Mouse (Mus musculus): ENCODE measurements around the gene Acat2. TPM values are rescaled to one million over a fixed set of nuclear protein-coding genes. Genes with fewer than 3 reads are reported as not detected.
A peak's percentile ranks its signal among the peaks of the same experiment; 100 is the strongest.
"Not testable (repeated sequence)": the region's sequence is repeated elsewhere in the genome, so short reads cannot be mapped to it uniquely, and the experiment has no call there.

Acat2 gene
- 10 to 100 TPM; 44.2 to 44.4 TPM for total RNA-seq (2021)
- long read RNA-seq, experiment 1, transcript Acat2-201 (9 exons, 2,250 nt) = major isoform, 38 of 50 reads
- long read RNA-seq, experiment 1, transcript Acat2-203 (8 exons, 1,800 nt) = minor isoform, 7 of 50 reads
- long read RNA-seq, experiment 1, partial matches to known transcripts = 1 of 50 reads
- long read RNA-seq, experiment 1, other reads (novel, unspliced or antisense) = 4 of 50 reads
- long read RNA-seq, experiment 2, transcript Acat2-203 (8 exons, 1,800 nt) = minor isoform, 13 of 62 reads
- long read RNA-seq, experiment 2, transcript Acat2-201 (9 exons, 2,250 nt) = major isoform, 39 of 62 reads
- long read RNA-seq, experiment 2, partial matches to known transcripts = 7 of 62 reads
- long read RNA-seq, experiment 2, other reads (novel, unspliced or antisense) = 2 of 62 reads

GRCm38 (mm10) chr17:12960331-12960873 is at the start of gene Acat2:
Acat2 (minus strand) TSS chr17:12960747.
- H3K4me3 ChIP-seq = peak within 1 kb of the TSS; percentile 87
- peak; percentile 92 to 94 for DNase-seq (ENCODE audit: low spot score in 2 of 2)
- TF ChIP-seq CTCF (conservative IDR thresholded peaks at IDR 0.05) = no peak
- peak within 1 kb of the TSS; percentile 91 for H3K27ac ChIP-seq

GRCm38 (mm10) chr17:13009887-13010286 is 49.3 kb upstream of the Acat2 start:
- TF ChIP-seq CTCF (conservative IDR thresholded peaks at IDR 0.05) = peak; percentile 84
- peak; percentile 20 to 56 for DNase-seq (ENCODE audit: low spot score in 2 of 2)
- peak overlapping the region; percentile 97 for H3K4me3 ChIP-seq
- H3K27ac ChIP-seq = peak overlapping the region; percentile 12

DNA sequence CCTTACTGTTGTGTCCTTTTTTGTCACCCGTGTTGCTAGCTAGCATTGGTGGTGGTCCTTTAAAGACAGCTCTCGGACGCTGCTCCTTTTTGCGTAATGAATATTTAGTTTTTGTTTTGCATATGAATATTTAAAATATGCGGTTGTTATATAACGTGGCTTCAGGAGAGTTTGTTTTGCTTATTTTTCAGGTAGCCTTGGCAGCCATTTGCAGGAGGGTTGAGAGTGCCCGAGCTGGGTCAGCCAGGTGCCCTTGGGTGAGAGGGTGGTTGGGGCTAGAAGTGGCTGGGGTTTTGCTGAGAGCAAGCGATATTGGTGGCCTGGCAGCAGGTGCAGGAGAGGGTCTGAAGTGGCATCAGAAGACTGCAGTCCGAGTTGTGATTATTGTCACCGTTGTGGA is 48.0 kb upstream of the Acat2 start:
- TF ChIP-seq CTCF (conservative IDR thresholded peaks at IDR 0.05) = no peak
- H3K4me3 ChIP-seq = peak overlapping the region; percentile 97
- peak overlapping the region; percentile 93 for H3K27ac ChIP-seq
- peak in 1 of 2 experiments; percentile 27 for DNase-seq (ENCODE audit: low spot score in 2 of 2)

- Histone ChIP-seq H3K27ac (peak overlapping the region; percentile 93), H3K4me3 (peak overlapping the region; percentile 97)
- TF ChIP-seq CTCF (conservative IDR thresholded peaks at IDR 0.05) = peak; percentile 35
- peak; percentile 98 to 99 for DNase-seq (ENCODE audit: low spot score in 2 of 2)
Observed at GRCm38 (mm10) chr17:13007730-13008425, 47.3 kb upstream of the Acat2 start.

- no peak for DNase-seq (ENCODE audit: low spot score in 2 of 2)
- Histone ChIP-seq H3K4me3 (peak overlapping the region; percentile 97), H3K27ac (peak overlapping the region; percentile 93)
- no peak for TF ChIP-seq CTCF (conservative IDR thresholded peaks at IDR 0.05)
Observed at GRCm38 (mm10) chr17:13006984-13007383, 46.4 kb upstream of the Acat2 start.

DNA sequence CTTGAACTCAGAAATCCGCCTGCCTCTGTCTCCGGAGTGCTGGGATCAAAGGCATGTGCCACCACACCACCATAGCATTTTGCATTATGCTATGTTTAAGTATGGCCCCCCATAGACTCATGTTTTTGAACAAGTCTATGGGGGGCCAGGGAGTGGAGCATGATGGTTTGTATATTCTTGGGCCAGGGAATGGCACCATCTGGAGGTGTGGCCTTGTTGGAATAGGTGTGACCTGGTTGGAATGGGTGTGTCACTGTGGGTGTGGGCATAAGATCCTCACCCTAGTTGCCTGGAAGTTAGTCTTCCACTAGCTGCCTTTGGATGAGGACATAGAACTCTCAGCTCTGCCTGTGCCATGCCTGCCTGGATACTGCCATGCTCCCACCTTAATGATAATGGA is 46.0 kb upstream of the Acat2 start, which contains the start of gene Sod2:
Sod2 (plus strand) TSS at position 301 of the 400 bp plus-strand sequence.
- DNase-seq (ENCODE audit: low spot score in 2 of 2) = not testable (repeated sequence)
- H3K27ac ChIP-seq = peak within 1 kb of the TSS; percentile 93
- H3K4me3 ChIP-seq = peak within 1 kb of the TSS; percentile 97

DNA sequence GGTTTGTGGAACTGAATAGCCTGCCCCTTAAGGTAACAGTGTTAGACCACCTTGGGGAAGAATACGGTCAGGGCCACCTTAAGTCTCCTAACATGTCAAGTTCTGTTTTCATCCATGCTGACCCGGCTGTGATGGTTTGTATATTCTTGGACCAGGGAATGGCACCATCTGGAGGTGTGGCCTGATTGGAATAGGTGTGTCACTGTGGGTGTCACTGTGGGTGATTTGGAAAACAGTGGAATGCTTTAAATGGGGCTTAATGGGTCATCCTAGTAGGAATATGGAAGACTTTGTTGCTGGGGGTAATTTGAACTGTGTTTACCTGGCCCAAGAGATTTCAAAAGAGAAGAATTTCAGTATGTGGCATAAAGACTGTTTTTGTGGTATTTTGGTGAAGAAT is 43.9 kb upstream of the Acat2 start:
- H3K27ac ChIP-seq; DNase-seq (ENCODE audit: low spot score in 2 of 2); H3K4me3 ChIP-seq: not testable (repeated sequence)

- H3K4me3 ChIP-seq; H3K27ac ChIP-seq; DNase-seq (ENCODE audit: low spot score in 2 of 2): not testable (repeated sequence)
- peak; percentile 52 for TF ChIP-seq CTCF (conservative IDR thresholded peaks at IDR 0.05)
Observed at GRCm38 (mm10) chr17:13002243-13002642, 41.7 kb upstream of the Acat2 start.

DNA sequence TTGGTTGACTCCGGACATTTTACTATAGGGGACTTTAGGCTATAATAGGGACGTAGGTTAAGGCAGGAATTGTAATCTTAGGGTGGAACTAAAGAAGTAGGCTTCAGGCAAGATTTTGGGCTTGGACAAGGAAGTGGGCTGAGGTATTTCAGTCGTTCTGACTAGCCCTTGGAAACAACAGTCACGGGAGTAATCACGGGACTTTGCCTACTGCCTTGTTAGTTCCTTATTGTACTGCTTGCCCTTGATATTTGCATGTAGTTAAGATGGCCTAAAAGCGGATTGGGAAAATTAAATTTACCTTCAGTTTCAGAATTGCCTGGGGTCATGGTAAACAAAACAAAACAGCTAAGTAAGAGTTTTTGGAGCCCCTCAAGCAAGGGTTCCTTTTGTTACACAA is 38.5 kb upstream of the Acat2 start:
- Histone ChIP-seq H3K4me3 (no peak overlapping the region), H3K27ac (no peak overlapping the region)
- DNase-seq (ENCODE audit: low spot score in 2 of 2) = no peak
- no peak for TF ChIP-seq CTCF (conservative IDR thresholded peaks at IDR 0.05)

GRCm38 (mm10) chr17:12997890-12998289 is 37.3 kb upstream of the Acat2 start:
- TF ChIP-seq CTCF (conservative IDR thresholded peaks at IDR 0.05) = no peak
- no peak for DNase-seq (ENCODE audit: low spot score in 2 of 2)
- Histone ChIP-seq H3K27ac (no peak overlapping the region), H3K4me3 (no peak overlapping the region)

DNA sequence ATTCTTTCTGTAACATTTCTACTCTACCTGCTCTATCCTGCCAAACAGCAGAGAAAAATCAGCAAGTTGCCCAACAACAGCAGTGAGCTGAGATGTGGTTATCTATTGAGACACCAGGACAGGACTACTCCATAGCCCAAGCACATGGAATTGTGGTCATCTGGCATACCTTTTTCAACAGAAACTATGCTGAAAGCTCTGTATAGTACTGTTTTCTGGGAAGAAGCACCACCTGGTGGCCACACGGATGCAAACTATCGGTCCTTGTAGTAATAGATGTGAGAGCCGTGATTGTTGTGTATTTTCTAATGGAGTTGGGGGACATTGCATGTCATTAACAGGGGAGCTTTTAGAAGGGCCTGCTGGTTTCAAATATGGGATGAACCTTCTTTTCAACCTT is 35.8 kb upstream of the Acat2 start:
- Histone ChIP-seq H3K27ac (no peak overlapping the region), H3K4me3 (no peak overlapping the region)
- DNase-seq (ENCODE audit: low spot score in 2 of 2) = peak; percentile 47 to 55
- peak; percentile 85 for TF ChIP-seq CTCF (conservative IDR thresholded peaks at IDR 0.05)

DNA sequence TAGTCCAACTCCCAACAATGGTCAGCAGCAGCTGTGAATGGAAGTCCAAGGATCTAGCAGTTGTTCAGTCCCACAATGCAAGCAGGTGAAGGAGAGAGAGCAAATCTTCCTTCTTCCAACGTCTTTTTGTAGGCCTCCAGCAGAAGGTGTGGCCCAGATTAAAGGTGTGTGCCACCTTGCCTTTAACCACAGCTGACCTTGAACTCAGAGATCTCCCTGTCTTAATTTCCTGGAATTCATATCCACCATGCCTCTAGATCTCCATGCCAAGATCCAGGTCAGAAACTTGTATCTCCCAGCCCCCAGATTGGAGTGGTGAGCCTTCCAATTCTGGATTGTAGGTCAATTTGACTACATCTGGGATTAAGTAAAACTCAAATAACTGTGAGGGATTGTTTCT is 33.5 kb upstream of the Acat2 start, which contains the start of gene Wtap:
Wtap (minus strand) TSS at position 101 of the 400 bp plus-strand sequence.
- Histone ChIP-seq H3K27ac (peak within 1 kb of the TSS; percentile 100), H3K4me3 (peak within 1 kb of the TSS; percentile 63)
- no peak for TF ChIP-seq CTCF (conservative IDR thresholded peaks at IDR 0.05)
- DNase-seq (ENCODE audit: low spot score in 2 of 2) = no peak

DNA sequence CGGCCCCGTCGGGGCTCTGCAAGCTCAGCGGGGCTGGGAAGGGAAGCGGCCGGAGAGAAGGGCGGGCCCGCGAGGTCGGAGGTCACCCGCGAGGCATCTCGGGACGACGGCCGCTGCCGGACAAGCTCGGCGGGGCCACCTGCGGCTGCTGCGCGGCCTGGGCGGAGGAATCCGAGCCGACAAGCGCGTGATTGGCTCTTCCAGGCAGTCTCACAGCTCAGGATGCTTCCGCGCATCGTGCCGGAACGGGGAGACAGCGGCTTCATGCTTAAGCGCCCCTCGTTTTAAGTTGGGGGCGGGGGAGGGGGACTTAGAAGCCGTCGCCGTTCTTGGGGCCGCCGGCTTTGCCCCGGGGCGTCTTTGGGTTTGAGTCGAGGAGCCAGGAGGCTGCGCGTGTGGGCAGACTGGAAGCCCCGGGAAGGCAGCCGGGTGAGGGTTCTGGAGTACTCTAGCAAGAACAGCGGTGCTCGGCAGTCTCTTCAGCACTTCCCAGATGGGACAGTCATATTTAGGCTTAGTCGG is 32.0 kb upstream of the Acat2 start:
- H3K4me3 ChIP-seq = peak overlapping the region; percentile 63
- peak; percentile 92 to 93 for DNase-seq (ENCODE audit: low spot score in 2 of 2)
- no peak for TF ChIP-seq CTCF (conservative IDR thresholded peaks at IDR 0.05)
- H3K27ac ChIP-seq = peak overlapping the region; percentile 100

All from layer of hippocampus, adult 2 months (tissue).